Mouse (Mus musculus) ES-E14 (cell line): ENCODE data around the gene 2410004P03Rik.

Experiments used
- CHD2 ChIP-seq: IDR thresholded peaks from 2 replicates; pipeline ENCODE4 v1.6.1; 2014; ENCODE audit warnings: mild to moderate bottlenecking, low read depth, low read length, inconsistent platforms
- HCFC1 ChIP-seq: IDR thresholded peaks from 2 replicates; pipeline ENCODE4 v1.6.1; 2012; ENCODE audit warnings: low read length, inconsistent platforms, borderline replicate concordance; ENCODE audit not compliant: insufficient read depth
- MAFK ChIP-seq: IDR thresholded peaks from 2 replicates; pipeline ENCODE4 v1.6.1; 2014; ENCODE audit warnings: mild to moderate bottlenecking, low read depth, low read length, inconsistent platforms; ENCODE audit not compliant: insufficient read depth
- ZC3H11A ChIP-seq: IDR thresholded peaks from 2 replicates; pipeline ENCODE4 v1.6.1; 2012; ENCODE audit warnings: low read depth, mild to moderate bottlenecking, inconsistent platforms, low read length, borderline replicate concordance
- ZNF384 ChIP-seq: IDR thresholded peaks from 2 replicates; pipeline ENCODE4 v1.6.1; 2012; ENCODE audit warnings: low read depth, low read length, inconsistent platforms

DNA sequence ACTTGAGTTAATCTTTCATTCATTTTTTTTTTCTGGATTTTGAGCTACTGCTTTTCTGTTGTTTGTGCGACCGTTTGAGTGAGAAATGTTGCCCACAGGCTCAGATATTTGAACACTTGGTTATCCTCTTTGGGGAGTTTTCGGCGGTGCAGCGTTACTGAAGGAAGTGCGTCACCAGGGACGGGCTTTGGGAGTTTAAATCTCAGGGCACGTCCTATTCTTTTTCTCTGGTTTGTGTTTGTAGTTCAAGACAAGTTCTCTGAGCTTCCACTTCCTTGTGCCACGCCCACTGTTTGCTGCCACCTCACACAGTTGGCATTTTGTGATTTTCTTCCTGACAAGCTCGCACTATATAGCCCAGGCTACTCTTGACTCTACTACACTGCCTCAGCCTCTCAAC lies 47.0 kb upstream of the 2410004P03Rik start:
- TF ChIP-seq MAFK (no peak), ZNF384 (no peak), ZC3H11A (no peak), CHD2 (no peak), HCFC1 (no peak)
